Mouse (Mus musculus) left cerebral cortex, adult 11 months (tissue): ENCODE data around the gene Frmd4b.

Experiments used
- DNase-seq: peaks from one replicate; pipeline ENCODE4 v3.0.0; 2022; ENCODE audit warnings: low spot score

Gene Frmd4b

GRCm38 (mm10) chr6:97473672-97474071, 143.7 kb downstream of the Frmd4b start:
- no peak for DNase-seq

GRCm38 (mm10) chr6:97472873-97473550, 144.3 kb downstream of the Frmd4b start:
- no peak for DNase-seq

- DNase-seq: no peak
Observed at GRCm38 (mm10) chr6:97463898-97464524, 153.3 kb downstream of the Frmd4b start.

- no peak for DNase-seq
Observed at GRCm38 (mm10) chr6:97462421-97462820, 154.9 kb downstream of the Frmd4b start.

- no peak for DNase-seq
Observed at GRCm38 (mm10) chr6:97459112-97459511, 158.2 kb downstream of the Frmd4b start.

GRCm38 (mm10) chr6:97458358-97458757, 159.0 kb downstream of the Frmd4b start:
- DNase-seq: no peak

GRCm38 (mm10) chr6:97457954-97458353, 159.4 kb downstream of the Frmd4b start:
- no peak for DNase-seq

GRCm38 (mm10) chr6:97457210-97457609, 160.1 kb downstream of the Frmd4b start:
- no peak for DNase-seq

GRCm38 (mm10) chr6:97452223-97452622, 165.1 kb downstream of the Frmd4b start:
- no peak for DNase-seq

- DNase-seq: no peak
Observed at GRCm38 (mm10) chr6:97449806-97450205, 167.5 kb downstream of the Frmd4b start.

- no peak for DNase-seq
Observed at GRCm38 (mm10) chr6:97447020-97447419, 170.3 kb downstream of the Frmd4b start.

- no peak for DNase-seq
Observed at GRCm38 (mm10) chr6:97444145-97444544, 173.2 kb downstream of the Frmd4b start.

- DNase-seq: no peak
Observed at GRCm38 (mm10) chr6:97443522-97443921, 173.8 kb downstream of the Frmd4b start.

- no peak for DNase-seq
Observed at GRCm38 (mm10) chr6:97441357-97441756, 176.0 kb downstream of the Frmd4b start.

- DNase-seq: no peak
Observed at GRCm38 (mm10) chr6:97438918-97439645, 178.3 kb downstream of the Frmd4b start.

GRCm38 (mm10) chr6:97434753-97435152, 182.6 kb downstream of the Frmd4b start:
- peak; percentile 33 for DNase-seq

- no peak for DNase-seq
Observed at GRCm38 (mm10) chr6:97431309-97432004, 185.9 kb downstream of the Frmd4b start.

GRCm38 (mm10) chr6:97430519-97430918, 186.8 kb downstream of the Frmd4b start:
- no peak for DNase-seq

- no peak for DNase-seq
Observed at GRCm38 (mm10) chr6:97429688-97430343, 187.5 kb downstream of the Frmd4b start.

GRCm38 (mm10) chr6:97419771-97420446, 197.4 kb downstream of the Frmd4b start:
- DNase-seq: peak; percentile 73

GRCm38 (mm10) chr6:97416972-97417554, 200.3 kb downstream of the Frmd4b start:
- peak; percentile 35 for DNase-seq
